Mouse (Mus musculus) CD4-positive helper T cell, adult 2 months (primary cell): ENCODE measurements around the gene Ttc38.

ENCODE experiments used
- DNase-seq: peaks from one replicate; pipeline ENCODE4 v3.0.0-alpha.2; 2012; ENCODE audit warnings: low read depth, missing footprints, low spot score

Ttc38 gene

GRCm38 (mm10) chr15:85893871-85894270, 61.8 kb downstream of the Ttc38 start:
- no peak for DNase-seq

GRCm38 (mm10) chr15:85896284-85896683, 64.2 kb downstream of the Ttc38 start:
- peak; percentile 76 for DNase-seq

- no peak for DNase-seq
Observed at GRCm38 (mm10) chr15:85897113-85897512, 65.0 kb downstream of the Ttc38 start.

- no peak for DNase-seq
Observed at GRCm38 (mm10) chr15:85899396-85899795, 67.3 kb downstream of the Ttc38 start.

- DNase-seq, result no peak
Observed at GRCm38 (mm10) chr15:85900318-85900717, 68.2 kb downstream of the Ttc38 start.

- no peak for DNase-seq
Observed at GRCm38 (mm10) chr15:85900801-85901200, 68.7 kb downstream of the Ttc38 start.

- no peak for DNase-seq
Observed at GRCm38 (mm10) chr15:85902505-85902904, 70.4 kb downstream of the Ttc38 start.

GRCm38 (mm10) chr15:85903826-85904225, 71.7 kb downstream of the Ttc38 start:
- no peak for DNase-seq
